Mouse (Mus musculus) duodenum, adult 2 months (tissue): ENCODE measurements around the gene Zkscan3. TPM values are rescaled to one million over a fixed set of nuclear protein-coding genes. Genes with fewer than 3 reads are reported as not detected.

Source experiments
- polyA plus RNA-seq: library from polyadenylated mRNA; depleted of rRNA; stranded (reverse); fragments of >200 nt; gene quantifications from 2 replicates; pipeline ENCODE4 v1.2.3, GENCODE M21; 2012; ENCODE audit warnings: low replicate concordance; rRNA removed

Zkscan3 gene
- 6.1 and 9.7 TPM in 2 replicates for polyA plus RNA-seq

DNA sequence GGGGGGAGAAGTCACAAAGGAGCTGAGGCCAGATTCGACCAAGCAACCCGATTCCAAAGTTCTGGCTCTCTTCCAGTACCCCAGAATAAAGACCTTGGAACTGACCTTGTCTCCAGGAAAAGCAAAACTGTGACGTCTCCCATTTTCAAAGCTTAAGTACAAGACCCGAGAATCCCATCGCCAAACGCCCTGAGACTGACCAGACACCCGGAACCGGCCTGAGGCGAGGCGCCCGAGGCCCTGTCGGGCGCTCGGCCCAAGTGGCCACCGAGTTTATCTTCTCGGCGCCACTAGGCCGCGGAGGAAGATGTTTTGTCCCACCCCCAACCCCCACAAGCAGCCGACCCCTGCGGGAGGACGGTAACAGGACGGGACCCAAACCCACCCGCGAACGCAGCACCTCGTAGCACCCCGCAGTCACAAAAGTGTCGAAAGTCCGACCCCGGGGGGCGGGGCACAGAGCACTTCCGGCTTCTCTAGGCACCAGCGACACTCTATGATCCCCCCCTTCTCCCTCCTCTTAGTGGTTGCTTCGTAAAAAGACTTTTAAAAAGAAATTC is at the start of gene Zkscan3:
TSS of gene Zkscan3 (minus strand) at position 469 of the 560 bp plus-strand sequence.

DNA sequence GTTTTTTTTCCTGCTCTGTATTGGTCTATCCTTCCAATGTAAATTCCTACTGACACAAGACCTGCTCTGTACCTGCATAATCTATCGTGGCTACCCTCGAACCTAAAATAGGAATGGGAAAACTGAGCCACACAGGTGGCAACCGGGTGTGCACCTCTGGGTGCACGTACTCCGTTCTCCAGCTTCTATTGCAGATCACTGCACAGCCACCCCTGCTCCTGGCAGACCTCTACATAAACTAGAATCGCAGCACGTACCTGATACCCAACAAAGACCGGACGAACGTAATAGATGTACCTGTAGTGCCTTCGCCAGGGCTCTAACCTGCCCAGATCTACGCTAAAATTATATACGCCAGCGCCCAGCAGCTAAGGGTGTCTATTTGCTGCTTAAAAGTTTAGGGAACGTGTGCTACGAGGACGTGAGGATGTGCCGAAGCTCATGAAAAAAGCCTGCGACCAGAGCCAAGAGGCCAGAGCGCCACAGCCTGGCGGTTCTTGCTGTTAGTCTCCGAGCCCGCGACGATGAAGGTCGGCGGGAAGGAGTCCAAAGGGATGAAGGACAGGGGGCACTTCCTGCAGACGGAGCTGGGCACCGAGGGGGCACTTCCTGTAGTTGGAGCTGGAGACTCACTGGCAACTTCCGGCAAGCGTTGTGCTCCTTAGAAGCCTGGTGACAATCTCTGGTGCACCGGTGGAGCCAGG is 38.1 kb upstream of the Zkscan3 start, which contains the start of gene Pgbd1:
TSS of gene Pgbd1 (minus strand) at position 556 of the 704 bp plus-strand sequence.

DNA sequence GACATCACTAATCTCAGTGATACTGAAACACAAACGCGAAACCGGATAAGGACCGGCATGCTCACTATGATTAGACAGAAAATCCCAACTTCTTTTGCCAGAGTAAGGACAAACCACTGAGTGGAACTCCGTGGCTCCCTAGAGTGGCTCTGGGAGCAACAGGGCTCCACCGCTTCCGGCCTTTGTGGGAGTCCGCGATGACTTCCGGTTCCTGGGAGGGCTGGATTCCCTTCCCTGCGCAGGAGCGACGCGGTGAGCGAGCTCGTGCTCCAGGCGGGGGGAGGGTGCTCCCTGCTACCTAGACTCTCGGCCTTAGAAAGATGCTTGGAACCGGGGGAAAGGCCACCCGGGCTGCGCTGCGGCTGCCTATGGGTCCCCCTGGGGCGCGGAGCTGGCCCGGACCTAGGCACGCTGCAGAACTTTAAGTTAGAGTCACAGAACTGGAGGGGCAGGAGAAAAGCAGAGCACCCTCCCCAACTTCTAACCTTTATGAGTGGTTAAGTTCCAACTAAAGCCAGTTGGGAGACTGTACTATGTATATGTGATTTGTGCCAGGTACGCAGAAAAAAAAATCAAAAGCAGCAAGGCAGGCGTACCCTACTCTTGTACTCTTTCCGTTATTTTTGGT is 39.8 kb downstream of the Zkscan3 start, which contains the start of gene Zscan12:
TSS of gene Zscan12 (plus strand) at position 200 of the 628 bp plus-strand sequence.

DNA sequence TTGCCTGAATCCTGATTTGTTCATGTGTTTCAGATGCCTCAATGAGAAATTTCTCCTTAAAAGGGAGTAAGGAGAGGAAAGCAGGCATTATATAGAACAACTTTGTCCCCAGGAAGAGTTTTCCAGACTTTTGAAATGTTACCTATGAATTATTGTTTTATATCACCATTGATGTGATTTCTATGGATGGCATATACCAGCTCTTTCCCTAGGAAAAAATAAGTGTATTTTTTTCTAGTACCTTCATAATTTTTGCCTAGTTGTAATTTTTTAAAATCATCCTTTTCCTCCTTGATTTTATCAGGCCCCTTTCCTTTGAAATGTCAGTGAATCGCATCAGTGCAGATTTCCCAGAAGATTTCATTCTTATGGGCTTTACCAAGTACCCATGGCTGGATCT is 55.9 kb downstream of the Zkscan3 start, which contains the start of gene Olfr1367:
TSS of gene Olfr1367 (plus strand) at position 301 of the 400 bp plus-strand sequence.

Other genes starting within 250 kb of the Zkscan3 start
- gene Trim27, start 223.3 kb downstream of the Zkscan3 start, polyA plus RNA-seq: 66.9 and 77.8 TPM in 2 replicates
- gene Gpx5, start 110.0 kb downstream of the Zkscan3 start, polyA plus RNA-seq: not detected in 2 replicates
- not detected in 2 replicates for gene Gpx6, start 90.6 kb downstream of the Zkscan3 start, polyA plus RNA-seq
- not detected in 2 replicates for gene Olfr1367, start 55.8 kb downstream of the Zkscan3 start, polyA plus RNA-seq
- 0.07 and 0.13 TPM in 2 replicates for gene Zscan12, start 39.9 kb downstream of the Zkscan3 start, polyA plus RNA-seq
- 0.07 and 0.13 TPM in 2 replicates for gene Pgbd1, start 38.3 kb upstream of the Zkscan3 start, polyA plus RNA-seq
- 1.2 and 2.0 TPM in 2 replicates for gene Zscan26, start 51.0 kb upstream of the Zkscan3 start, polyA plus RNA-seq
- 0.28 TPM in 1 of 2 replicates, not detected in the other for gene Nkapl, start 65.8 kb upstream of the Zkscan3 start, polyA plus RNA-seq
- 0.07 and 0.11 TPM in 2 replicates for gene Zkscan4, start 76.2 kb upstream of the Zkscan3 start, polyA plus RNA-seq
- gene Gm10065, start 76.7 kb upstream of the Zkscan3 start, polyA plus RNA-seq: not detected in 2 replicates
- not detected in 2 replicates for gene AK157302, start 92.5 kb upstream of the Zkscan3 start, polyA plus RNA-seq
- gene Gm11273, start 98.7 kb upstream of the Zkscan3 start, polyA plus RNA-seq: 34.6 and 52.3 TPM in 2 replicates
- 0.26 and 0.42 TPM in 2 replicates for gene Zkscan8, start 128.4 kb upstream of the Zkscan3 start, polyA plus RNA-seq
- not detected in 2 replicates for gene Olfr1366, start 140.1 kb upstream of the Zkscan3 start, polyA plus RNA-seq
- not detected in 2 replicates for gene Olfr1535, start 157.1 kb upstream of the Zkscan3 start, polyA plus RNA-seq
- not detected in 2 replicates for gene Olfr1364, start 179.0 kb upstream of the Zkscan3 start, polyA plus RNA-seq
- not detected in 2 replicates for gene Olfr1362, start 211.3 kb upstream of the Zkscan3 start, polyA plus RNA-seq
- gene Olfr11, start 239.8 kb upstream of the Zkscan3 start, polyA plus RNA-seq: not detected in 2 replicates